Mouse (Mus musculus): ENCODE results near the gene Irf3.

DNA sequence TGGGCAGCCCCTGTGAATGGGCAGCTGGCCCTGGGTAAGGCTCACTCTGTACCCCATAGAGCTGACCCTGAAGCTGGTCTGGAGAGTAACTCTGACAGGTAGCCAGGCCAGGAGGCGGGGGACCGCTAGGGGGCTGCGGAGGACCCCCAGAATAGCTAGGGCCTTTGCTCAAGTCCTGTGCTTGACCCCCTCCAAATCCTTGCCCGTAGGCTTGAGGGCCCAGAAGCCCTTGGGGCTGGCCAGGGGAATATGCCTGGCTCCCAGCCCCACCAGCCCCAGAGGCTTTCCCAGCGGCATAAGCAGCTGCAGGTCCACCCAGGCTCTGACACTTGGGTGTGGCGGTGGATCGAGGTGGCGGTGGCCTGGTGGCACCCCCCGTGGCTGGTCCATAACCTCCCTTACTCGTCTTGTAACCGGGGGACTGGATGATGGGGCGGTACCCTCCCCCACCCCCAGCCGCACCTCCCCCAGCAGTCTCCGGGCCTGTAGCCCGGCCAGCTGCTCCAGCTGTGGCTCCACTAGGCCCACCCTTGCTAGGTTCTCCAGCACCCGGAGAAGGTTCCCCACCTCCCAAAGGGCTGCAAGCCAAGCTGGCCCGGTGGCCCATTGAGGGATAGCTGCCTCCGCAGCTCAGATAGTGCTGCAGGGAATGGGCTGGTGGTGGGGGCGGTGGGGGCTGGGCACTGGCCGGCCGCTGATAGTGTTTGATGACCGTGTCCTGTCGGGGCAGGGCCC is 51.6 kb downstream of the Irf3 start:
- no peak for TF ChIP-seq CTCF (conservative IDR thresholded peaks at IDR 0.05; ENCODE audit: insufficient read depth, insufficient read length, low read depth, low read length)
- no peak for TF ChIP-seq POLR2A (IDR thresholded peaks at IDR 0.05; ENCODE audit: low read depth, low read length)
